Mouse (Mus musculus): ENCODE results near the gene Pdhx. TPM values are rescaled to one million over a fixed set of nuclear protein-coding genes. Genes with fewer than 3 reads are reported as not detected.

Gene Pdhx
- total RNA-seq (2022): 100 to 1,000 TPM; 143 to 179 (median 163) TPM

- DNase-seq (ENCODE audit: low spot score): peak; percentile 100
Observed at GRCm38 (mm10) chr2:103073219-103073982, at the start of gene Pdhx, which contains the start of gene Apip. Gene Pdhx (minus strand): TSS chr2:103073513. Gene Apip (plus strand): TSS chr2:103073675.

GRCm38 (mm10) chr2:103119197-103119854, 46.0 kb upstream of the Pdhx start:
- no peak for DNase-seq (ENCODE audit: low spot score)

- DNase-seq (ENCODE audit: low spot score): no peak
Observed at GRCm38 (mm10) chr2:103118324-103119196, 45.2 kb upstream of the Pdhx start.

- DNase-seq (ENCODE audit: low spot score): no peak
Observed at GRCm38 (mm10) chr2:103117212-103117611, 43.9 kb upstream of the Pdhx start.

GRCm38 (mm10) chr2:103111669-103112068, 38.4 kb upstream of the Pdhx start:
- no peak for DNase-seq (ENCODE audit: low spot score)

GRCm38 (mm10) chr2:103106172-103106571, 32.9 kb upstream of the Pdhx start:
- DNase-seq (ENCODE audit: low spot score): no peak

GRCm38 (mm10) chr2:103102595-103102994, 29.3 kb upstream of the Pdhx start:
- no peak for DNase-seq (ENCODE audit: low spot score)

GRCm38 (mm10) chr2:103089521-103089920, 16.2 kb upstream of the Pdhx start:
- no peak for DNase-seq (ENCODE audit: low spot score)

- no peak for DNase-seq (ENCODE audit: low spot score)
Observed at GRCm38 (mm10) chr2:103088099-103088498, 14.8 kb upstream of the Pdhx start.

GRCm38 (mm10) chr2:103086432-103086831, 13.1 kb upstream of the Pdhx start:
- DNase-seq (ENCODE audit: low spot score): peak; percentile 27

GRCm38 (mm10) chr2:103085633-103086032, 12.3 kb upstream of the Pdhx start:
- no peak for DNase-seq (ENCODE audit: low spot score)

GRCm38 (mm10) chr2:103084451-103084850, 11.1 kb upstream of the Pdhx start:
- no peak for DNase-seq (ENCODE audit: low spot score)

- no peak for DNase-seq (ENCODE audit: low spot score)
Observed at GRCm38 (mm10) chr2:103082853-103083252, 9.5 kb upstream of the Pdhx start.

GRCm38 (mm10) chr2:103081706-103082105, 8.4 kb upstream of the Pdhx start:
- no peak for DNase-seq (ENCODE audit: low spot score)

GRCm38 (mm10) chr2:103081117-103081516, 7.8 kb upstream of the Pdhx start:
- DNase-seq (ENCODE audit: low spot score): no peak

GRCm38 (mm10) chr2:103070586-103070985, 2.7 kb downstream of the Pdhx start:
- no peak for DNase-seq (ENCODE audit: low spot score)

- no peak for DNase-seq (ENCODE audit: low spot score)
Observed at GRCm38 (mm10) chr2:103069752-103070405, 3.4 kb downstream of the Pdhx start.

- no peak for DNase-seq (ENCODE audit: low spot score)
Observed at GRCm38 (mm10) chr2:103068602-103069001, 4.7 kb downstream of the Pdhx start.

- no peak for DNase-seq (ENCODE audit: low spot score)
Observed at GRCm38 (mm10) chr2:103067552-103068207, 5.6 kb downstream of the Pdhx start.

GRCm38 (mm10) chr2:103066683-103067551, 6.4 kb downstream of the Pdhx start:
- no peak for DNase-seq (ENCODE audit: low spot score)
